Mouse (Mus musculus) ES-CJ7 (cell line): ENCODE data around the gene Atp6ap2.
"Not testable (repeated sequence)": the region's sequence is repeated elsewhere in the genome, so short reads cannot be mapped to it uniquely, and the experiment has no call there.

Source experiments
- DNase-seq: peaks from one replicate; pipeline ENCODE4 v3.0.0; 2011; ENCODE audit warnings: low read depth, low spot score

Atp6ap2 gene

GRCm38 (mm10) chrX:12587192-12587957, at the start of gene Atp6ap2:
Atp6ap2 (plus strand) TSS chrX:12587801.
- DNase-seq: peak; percentile 96

DNA sequence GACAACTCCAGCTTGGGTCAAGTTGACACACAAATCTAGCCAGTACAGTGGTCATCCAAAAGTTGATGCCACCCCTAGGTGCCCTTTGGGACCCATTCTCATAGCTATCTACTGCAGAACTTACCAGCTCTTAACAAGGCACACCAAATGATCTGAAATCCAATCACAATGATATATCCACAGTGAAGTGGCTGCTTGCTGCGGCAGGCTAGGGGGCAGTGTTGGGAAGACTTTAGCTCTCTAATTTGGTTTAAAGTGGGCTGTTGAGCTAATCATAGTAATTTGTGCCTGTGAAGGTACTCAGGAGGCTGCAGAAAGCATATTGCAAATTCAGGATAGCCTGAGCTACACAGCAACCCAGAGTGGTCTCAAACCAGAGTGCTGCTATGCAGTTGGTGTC, 43.2 kb upstream of the Atp6ap2 start:
- DNase-seq: no peak

- no peak for DNase-seq
These were observed 30.5 kb upstream of the Atp6ap2 start for GRCm38 (mm10) chrX:12557086-12557485.

- no peak for DNase-seq
These were observed 16.2 kb upstream of the Atp6ap2 start for GRCm38 (mm10) chrX:12571407-12571806.

DNA sequence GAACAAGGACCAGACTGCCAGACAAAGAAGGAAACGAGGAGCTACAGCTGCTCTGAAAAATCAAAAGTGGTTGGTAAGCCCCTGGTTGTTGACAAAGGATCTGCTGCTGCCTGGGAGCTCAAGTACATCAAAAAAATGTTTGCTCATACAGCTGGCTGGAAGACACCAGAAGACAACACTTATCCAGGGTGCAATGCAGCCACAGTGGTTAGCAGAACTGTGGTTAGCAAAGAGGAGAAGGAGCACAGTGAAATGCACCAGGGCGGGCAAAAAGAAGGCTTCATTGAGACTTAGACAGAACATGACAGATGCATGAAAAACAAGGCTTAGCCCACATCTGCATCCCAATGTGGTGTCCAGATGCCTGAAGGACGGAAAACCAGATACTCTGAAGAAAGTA, 9.7 kb upstream of the Atp6ap2 start:
- DNase-seq: no peak

DNA sequence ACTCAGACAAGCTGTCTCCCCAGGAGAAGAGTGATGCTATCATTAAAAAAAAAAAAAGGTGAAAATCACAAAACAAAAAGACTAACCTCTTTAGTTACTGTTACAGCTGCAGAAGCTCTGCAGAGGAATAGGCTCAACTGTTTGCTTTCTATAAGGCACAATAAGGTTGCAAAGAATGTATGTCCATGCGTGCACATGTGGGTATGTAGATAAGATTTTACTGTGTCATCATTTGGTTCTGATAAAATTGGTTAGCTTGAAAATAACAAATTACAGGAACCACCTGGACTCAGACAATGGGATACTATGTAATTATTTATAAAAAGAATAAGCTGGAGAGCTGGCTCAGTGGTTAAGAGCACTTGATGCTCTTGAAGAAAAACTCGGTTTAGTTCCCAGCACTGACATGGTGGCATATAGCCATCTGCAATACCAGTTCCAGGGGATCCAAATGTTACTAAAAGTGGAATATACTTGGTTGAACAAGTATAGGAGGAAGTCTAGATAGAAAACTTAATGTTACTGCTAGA, 9.2 kb upstream of the Atp6ap2 start:
- no peak for DNase-seq

DNA sequence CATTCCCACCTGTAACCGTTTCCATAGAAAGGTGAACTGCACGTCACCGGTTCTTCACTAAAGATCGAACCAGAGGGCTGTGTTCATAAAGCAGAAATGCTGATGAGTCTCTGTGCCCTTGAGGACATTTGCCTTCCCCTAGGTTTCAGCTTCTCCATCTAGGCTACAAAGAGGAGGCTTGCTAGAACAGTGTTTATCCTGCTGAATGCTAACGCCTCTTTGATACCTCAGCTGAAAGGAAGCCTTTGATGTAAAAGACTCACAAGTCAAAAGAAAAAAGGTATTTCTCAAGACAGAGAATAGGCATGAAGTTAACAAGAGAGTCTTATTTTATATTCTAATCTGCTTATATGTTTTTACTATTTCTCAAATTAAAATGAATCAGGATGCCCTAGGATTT, 4.3 kb upstream of the Atp6ap2 start:
- DNase-seq: no peak

DNA sequence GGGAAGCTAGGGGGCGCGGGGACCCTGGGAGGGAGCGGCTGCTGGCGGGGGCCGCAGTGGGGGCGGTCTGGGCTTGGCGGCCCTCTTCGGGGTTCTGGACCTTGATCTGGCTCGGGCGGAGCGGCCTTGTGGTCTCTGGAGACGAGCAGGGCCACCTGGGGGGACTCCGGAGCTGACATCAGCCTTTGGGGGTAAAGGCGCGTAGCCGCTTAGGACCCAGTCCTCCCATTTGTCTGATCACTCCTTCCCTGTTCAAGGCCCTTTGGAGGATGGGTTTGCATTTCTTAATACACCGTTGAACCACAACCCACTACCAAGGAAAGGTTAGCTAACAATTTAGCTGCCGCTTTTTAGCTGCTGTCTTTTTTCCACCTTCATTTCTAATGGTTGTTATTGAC, 356 bp downstream of the Atp6ap2 start:
- DNase-seq: no peak

GRCm38 (mm10) chrX:12591401-12591943, 3.9 kb downstream of the Atp6ap2 start:
- DNase-seq: no peak

- no peak for DNase-seq
These were observed 4.4 kb downstream of the Atp6ap2 start for GRCm38 (mm10) chrX:12592011-12592410.

- no peak for DNase-seq
These were observed 6.2 kb downstream of the Atp6ap2 start for GRCm38 (mm10) chrX:12593824-12594223.

GRCm38 (mm10) chrX:12610541-12610940, 22.9 kb downstream of the Atp6ap2 start:
- peak; percentile 79 for DNase-seq

DNA sequence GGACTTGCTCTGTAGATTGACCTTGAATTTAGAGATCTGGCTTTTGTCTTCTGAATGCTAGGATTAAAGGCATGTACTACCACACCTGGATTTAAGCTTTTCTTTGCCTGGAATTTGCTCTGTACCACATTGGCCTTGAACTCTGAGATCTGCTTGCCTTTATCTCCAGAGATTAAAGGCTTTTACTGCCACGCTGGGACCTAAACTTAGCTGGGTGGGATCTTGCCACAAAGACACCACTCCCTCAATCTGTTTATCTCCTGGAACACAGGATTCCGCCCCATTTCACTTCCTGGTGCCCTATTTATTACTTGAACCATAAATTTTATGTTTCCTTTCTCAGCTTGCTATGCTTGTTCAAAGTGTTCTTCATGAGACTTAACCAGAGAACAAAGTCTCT, 23.6 kb downstream of the Atp6ap2 start:
- peak; percentile 58 for DNase-seq

DNA sequence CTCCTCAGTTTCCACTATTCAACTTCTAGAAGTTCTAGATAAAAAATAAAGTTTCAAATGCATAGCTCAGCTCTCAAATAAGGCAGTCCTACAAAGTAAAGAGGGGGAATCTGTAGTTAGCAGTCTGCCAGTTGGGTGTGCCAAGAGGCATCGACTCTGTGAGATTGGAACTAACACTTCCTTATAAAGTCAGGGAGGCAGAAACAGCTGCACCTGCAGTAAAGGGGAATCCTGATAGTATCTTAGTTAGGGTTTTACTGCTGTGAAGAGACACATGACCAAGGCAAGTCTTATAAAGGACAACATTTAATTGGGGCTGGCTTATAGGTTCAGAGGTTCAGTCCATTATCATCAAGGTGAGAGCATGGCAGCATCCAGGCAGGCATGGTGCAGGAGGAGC, 24.8 kb downstream of the Atp6ap2 start:
- not testable (repeated sequence) for DNase-seq

GRCm38 (mm10) chrX:12625131-12625530, 37.5 kb downstream of the Atp6ap2 start:
- peak; percentile 71 for DNase-seq

DNA sequence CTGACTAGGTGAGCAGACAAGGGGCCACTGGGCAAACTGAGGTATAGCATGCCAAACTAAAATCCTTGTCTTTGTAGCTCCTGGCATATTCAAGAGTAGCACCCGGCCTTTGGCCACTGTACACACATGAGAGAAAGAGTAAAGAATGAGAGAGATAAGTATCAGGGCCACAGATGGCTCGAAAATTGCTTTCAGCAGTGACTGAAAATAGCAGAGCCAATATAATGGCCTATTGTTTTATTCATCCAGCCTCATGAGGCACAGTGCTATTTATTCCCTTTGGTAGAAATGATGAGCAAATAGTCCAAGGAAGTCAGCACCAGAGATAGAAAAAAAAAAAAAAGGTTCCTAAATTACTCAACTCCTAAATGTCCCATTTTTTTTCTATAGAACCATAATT, 57.4 kb downstream of the Atp6ap2 start:
- DNase-seq: no peak

GRCm38 (mm10) chrX:12645531-12646304, 58.1 kb downstream of the Atp6ap2 start:
- DNase-seq: no peak

- peak; percentile 88 for DNase-seq
These were observed 64.3 kb downstream of the Atp6ap2 start for GRCm38 (mm10) chrX:12651906-12652305.

- DNase-seq: no peak
These were observed 66.3 kb downstream of the Atp6ap2 start for GRCm38 (mm10) chrX:12653879-12654278.
